Mouse (Mus musculus) C2C12 (cell line): ENCODE data around the gene Eml3.

Experiments
- CEBPB ChIP-seq: IDR thresholded peaks from one replicate; pipeline ENCODE4 v1.6.1; 2011; ENCODE audit warnings: low read depth, mild to moderate bottlenecking, control low read depth, moderate library complexity
- CTCF ChIP-seq: IDR thresholded peaks from one replicate; pipeline ENCODE4 v1.5.1; 2011; ENCODE audit not compliant: control insufficient read depth, insufficient read depth, insufficient read length
- MAX ChIP-seq: IDR thresholded peaks from one replicate; pipeline ENCODE4 v1.6.1; 2011; ENCODE audit warnings: mild to moderate bottlenecking, control low read depth
- USF1 ChIP-seq: IDR thresholded peaks from one replicate; pipeline ENCODE4 v1.6.1; 2011; ENCODE audit warnings: low read depth, mild to moderate bottlenecking, control low read depth, moderate library complexity

DNA sequence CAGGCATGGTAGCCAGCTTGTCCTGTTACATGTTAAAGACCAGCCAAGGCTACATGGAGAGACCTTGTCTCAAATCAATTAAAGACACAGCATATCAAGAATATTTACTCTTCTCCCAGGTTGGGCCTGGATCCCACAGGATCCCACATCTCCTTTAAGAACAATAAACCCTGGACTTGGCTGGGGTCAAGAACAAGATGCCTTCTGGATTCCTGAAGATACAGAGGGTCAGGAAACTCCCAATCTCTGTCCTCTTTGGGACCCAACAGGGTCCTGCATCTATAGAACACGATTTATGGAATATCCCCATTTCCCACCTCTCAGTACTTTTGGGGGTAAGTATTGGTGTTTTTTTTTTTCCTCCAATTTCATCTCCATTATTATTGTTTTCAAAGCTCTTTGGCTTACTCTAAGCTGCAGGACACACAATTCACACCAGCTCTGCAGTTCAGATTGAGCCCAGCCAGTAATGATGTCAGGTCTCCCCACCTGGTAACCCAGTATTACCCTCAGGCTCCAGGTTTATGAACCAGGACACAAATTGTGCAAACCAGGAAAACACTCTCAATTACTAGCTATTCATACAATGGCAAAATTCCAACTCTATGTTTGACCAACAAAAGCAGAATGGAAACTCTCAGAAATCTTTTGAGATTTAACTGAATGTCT lies 42.3 kb upstream of the Eml3 start:
- TF ChIP-seq CTCF (no peak), CEBPB (no peak), MAX (no peak), USF1 (no peak)
